Mouse (Mus musculus): Measurements from ENCODE around the gene Styx. TPM values are rescaled to one million over a fixed set of nuclear protein-coding genes. Genes with fewer than 3 reads are reported as not detected.

The Styx gene
- polyA plus RNA-seq (2017; shearing (Covaris generic)), result 1 to 10 TPM; 5.6 to 7.5 TPM

GRCm38 (mm10) chr14:45350931-45351859, at the start of gene Styx:
Gene Styx (plus strand): TSS chr14:45351093.

GRCm38 (mm10) chr14:45318426-45319236, 32.3 kb upstream of the Styx start, which contains the start of gene Ero1l:
Gene Ero1l (minus strand): TSS chr14:45318771.

DNA sequence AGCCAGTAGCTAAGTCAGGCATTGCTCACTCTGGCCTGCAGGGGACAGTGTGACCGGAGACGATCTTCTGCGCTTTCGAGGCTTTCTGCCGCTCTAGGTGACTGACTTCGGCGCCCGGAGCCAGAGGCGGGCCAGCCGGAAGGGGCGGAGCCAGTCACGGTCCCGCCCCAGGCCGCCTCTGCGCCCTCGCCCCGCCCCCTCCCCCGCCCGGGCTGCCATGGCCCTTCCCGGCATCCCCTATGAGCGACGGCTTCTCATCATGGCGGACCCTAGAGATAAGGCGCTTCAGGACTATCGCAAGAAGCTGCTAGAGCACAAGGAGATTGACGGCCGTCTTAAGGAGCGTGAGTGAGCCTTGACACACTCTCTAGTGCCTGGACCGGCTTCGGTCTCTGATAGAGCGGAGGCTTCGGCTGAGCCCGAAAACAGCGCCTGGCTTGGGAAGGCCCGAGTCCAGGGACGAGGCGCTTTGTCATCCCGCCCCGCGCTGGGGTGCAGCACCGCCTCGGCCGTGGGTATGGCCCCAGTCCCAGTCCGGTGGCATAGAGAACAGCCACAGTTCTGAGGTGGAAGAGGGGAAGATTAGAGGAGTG, 21.2 kb upstream of the Styx start, which contains the start of gene Psmc6:
TSS of gene Psmc6 (plus strand) at position 200 of the 593 bp plus-strand sequence.

DNA sequence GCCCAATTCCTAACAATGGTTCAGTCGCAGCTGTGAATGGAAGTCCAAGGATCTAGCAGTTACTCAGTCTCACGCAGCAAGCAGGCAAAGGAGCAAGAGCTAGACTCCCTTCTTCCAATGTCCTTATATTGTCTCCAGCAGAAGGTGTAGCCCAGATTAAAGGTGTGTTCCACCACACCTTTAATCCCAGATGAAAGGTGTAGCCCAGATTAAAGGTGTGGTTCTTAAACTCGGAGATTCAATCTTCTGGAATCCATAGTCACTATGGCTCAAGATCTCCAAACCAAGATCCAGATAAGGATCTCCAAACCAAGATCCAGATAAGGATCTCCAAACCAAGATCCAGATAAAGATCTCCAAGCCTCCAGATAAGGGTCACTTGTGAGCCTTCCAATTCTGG, 53.9 kb downstream of the Styx start, which contains the start of gene Gnpnat1:
TSS of gene Gnpnat1 (minus strand) at position 101 of the 400 bp plus-strand sequence.

Other genes with a start within 250 kb of the Styx start
- 1 to 10 TPM; 2.9 to 3.8 TPM for gene Gpr137c, start 131.4 kb upstream of the Styx start, polyA plus RNA-seq (2017; shearing (Covaris generic))
- gene Txndc16, start 130.8 kb upstream of the Styx start, polyA plus RNA-seq (2017; shearing (Covaris generic)), result 10 to 100 TPM; 12.3 to 16.9 TPM
- gene Ero1l, start 32.3 kb upstream of the Styx start, polyA plus RNA-seq (2017; shearing (Covaris generic)), result 10 to 100 TPM; 51.4 to 57.5 TPM
- gene Psmc6, start 21.3 kb upstream of the Styx start, polyA plus RNA-seq (2017; shearing (Covaris generic)), result 100 to 1,000 TPM; 129 to 138 TPM
- gene Gnpnat1, start 53.8 kb downstream of the Styx start, polyA plus RNA-seq (2017; shearing (Covaris generic)), result 10 to 100 TPM; 66.1 to 78.1 TPM
- 1 to 10 TPM in 1 of 2 experiments, under 1 TPM in 1; 0.18 to 1.6 TPM for gene Fermt2, start 179.0 kb downstream of the Styx start, polyA plus RNA-seq (2017; shearing (Covaris generic))